Mouse (Mus musculus): ENCODE data around the gene Etnk1.

GRCm38 (mm10) chr6:143137341-143137740, 29.7 kb upstream of the Etnk1 start:
- TF ChIP-seq POLR2A (IDR thresholded peaks at IDR 0.05; ENCODE audit: low read depth, low read length) (no peak), CTCF (conservative IDR thresholded peaks at IDR 0.05; ENCODE audit: insufficient read depth, insufficient read length, low read depth, low read length) (no peak)
